Mouse (Mus musculus): ENCODE measurements around the gene Piwil1. TPM values are rescaled to one million over a fixed set of nuclear protein-coding genes. Genes with fewer than 3 reads are reported as not detected.
A peak's percentile ranks its signal among the peaks of the same experiment; 100 is the strongest.

Gene Piwil1
- total and polyA plus RNA-seq, 3 experiments, result not detected

DNA sequence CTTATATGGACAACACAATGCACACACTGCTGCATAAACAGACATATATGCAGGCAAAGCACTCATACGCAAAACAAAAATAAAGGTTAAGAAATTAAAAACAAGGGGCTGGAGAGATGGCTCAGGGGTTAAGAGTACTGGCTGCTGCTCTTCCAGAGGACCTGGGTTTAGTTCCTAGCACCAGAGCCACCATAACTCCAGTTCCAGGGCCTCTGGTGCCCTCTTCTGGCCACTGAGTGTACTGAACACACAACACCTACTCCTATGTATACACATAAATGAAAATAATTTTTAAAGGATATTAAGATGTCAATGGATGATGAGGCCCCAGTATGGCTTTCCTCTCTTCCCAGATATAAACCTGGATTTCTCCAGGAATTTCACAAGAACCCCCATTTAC lies 4.1 kb downstream of the Piwil1 start:
- H3K4me1 ChIP-seq (ENCODE audit: control insufficient read depth in 1 of 2, insufficient read depth in 2 of 2, low read length in 2 of 2), result no peaks in the 10 kb centered on the region
- no peaks in the 10 kb centered on the region; a peak in 1 of 4 replicates for H3K27me3 ChIP-seq (ENCODE audit: control insufficient read depth in 1 of 2, insufficient read depth in 2 of 2, low read length in 2 of 2)
- H3K79me2 ChIP-seq (ENCODE audit: control insufficient read depth, insufficient read depth, low read length, poor library complexity), result no peaks in the 10 kb centered on the region
- DNase-seq (ENCODE audit: low read depth, low spot score), result peak; percentile 9
- H3K9ac ChIP-seq (ENCODE audit: control insufficient read depth, low read depth, low read length, poor library complexity, severe bottlenecking), result no peak overlapping the region
- TF ChIP-seq CTCF (IDR thresholded peaks at IDR 0.05 in 2 of 3, conservative IDR thresholded peaks at IDR 0.05 in 1 of 3; ENCODE audit: control insufficient read depth in 1 of 3, insufficient read depth in 1 of 3, low read depth in 2 of 3, low read length in 3 of 3, poor library complexity in 1 of 3, severe bottlenecking in 1 of 3), result peak; percentile 6 to 39 (median 17); a peak in 2 of 6 replicates
- no peak for TF ChIP-seq ETS1 (IDR thresholded peaks at IDR 0.05; ENCODE audit: low read depth, low read length)
- H3K36me3 ChIP-seq (ENCODE audit: control insufficient read depth in 1 of 2, insufficient read depth in 2 of 2, low read length in 2 of 2), result no peaks in the 10 kb centered on the region
- no peak overlapping the region for H3K27ac ChIP-seq (ENCODE audit: control insufficient read depth, low read depth, low read length)
- no peaks in the 10 kb centered on the region for H3K9me3 ChIP-seq (replicated peaks; ENCODE audit: insufficient read depth, low read length)
- H3K4me3 ChIP-seq (ENCODE audit: control insufficient read depth in 1 of 2, insufficient read depth in 1 of 2, low read depth in 2 of 2, low read length in 2 of 2), result no peak overlapping the region

DNA sequence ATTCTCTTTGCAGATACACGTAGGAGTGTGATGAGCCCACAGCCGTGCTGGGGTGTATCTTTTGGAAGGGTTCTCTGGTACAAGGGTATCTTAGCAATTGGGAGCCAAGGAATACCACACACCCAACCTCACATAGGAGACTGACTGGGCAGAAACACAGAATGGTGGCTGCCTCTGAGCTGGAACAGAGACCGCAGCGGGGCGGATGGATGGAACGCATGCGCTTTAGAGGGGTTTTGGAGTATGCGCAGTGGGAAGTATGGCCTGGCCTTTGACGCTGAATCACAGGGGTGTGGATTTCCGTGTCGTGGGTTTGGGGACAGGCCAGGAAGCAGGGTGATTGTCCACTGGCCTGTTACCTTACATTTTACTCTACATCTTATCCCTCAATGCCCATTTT lies 4.9 kb downstream of the Piwil1 start:
- no peaks in the 10 kb centered on the region for H3K9me3 ChIP-seq (replicated peaks; ENCODE audit: insufficient read depth, low read length)

DNA sequence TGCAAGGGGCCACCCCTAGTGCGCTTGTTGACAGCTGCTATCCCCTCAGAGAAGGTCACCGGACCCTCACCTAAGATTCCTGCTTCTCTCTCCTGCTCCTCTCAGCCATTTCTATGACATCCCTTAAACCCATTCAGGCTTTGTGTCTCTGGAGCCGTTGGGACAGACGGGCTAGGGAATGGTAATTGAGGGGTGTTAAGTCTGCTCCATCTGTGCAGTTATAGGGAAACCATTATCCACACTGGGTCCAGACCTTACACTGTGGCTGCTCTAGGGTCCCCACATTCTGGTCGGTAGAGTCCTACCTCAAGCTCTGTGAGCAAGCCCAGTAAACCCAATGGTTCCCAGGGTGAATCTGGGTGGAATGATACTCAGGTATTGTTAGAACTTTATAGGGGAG lies 6.6 kb downstream of the Piwil1 start:
- no peaks in the 10 kb centered on the region for H3K79me2 ChIP-seq (ENCODE audit: control insufficient read depth, insufficient read depth, low read length, poor library complexity)
- H3K9me3 ChIP-seq (replicated peaks; ENCODE audit: insufficient read depth, low read length), result no peaks in the 10 kb centered on the region
- H3K4me3 ChIP-seq (ENCODE audit: control insufficient read depth in 1 of 2, insufficient read depth in 1 of 2, low read depth in 2 of 2, low read length in 2 of 2), result no peak overlapping the region
- no peak overlapping the region for H3K27ac ChIP-seq (ENCODE audit: control insufficient read depth, low read depth, low read length)
- TF ChIP-seq BHLHE40 (IDR thresholded peaks at IDR 0.05; ENCODE audit: borderline replicate concordance, low read depth, low read length) (no peak), RCOR1 (IDR thresholded peaks at IDR 0.05; ENCODE audit: low read depth, low read length) (no peak), USF1 (IDR thresholded peaks at IDR 0.05; ENCODE audit: low read depth, low read length) (no peak), JUND (IDR thresholded peaks at IDR 0.05; ENCODE audit: low read depth, low read length) (no peak), ETS1 (IDR thresholded peaks at IDR 0.05; ENCODE audit: low read depth, low read length) (no peak)
- no peaks in the 10 kb centered on the region for H3K36me3 ChIP-seq (ENCODE audit: control insufficient read depth in 1 of 2, insufficient read depth in 2 of 2, low read length in 2 of 2)
- H3K9ac ChIP-seq (ENCODE audit: control insufficient read depth, low read depth, low read length, poor library complexity, severe bottlenecking), result no peak overlapping the region
- no peaks in the 10 kb centered on the region for H3K27me3 ChIP-seq (ENCODE audit: control insufficient read depth in 1 of 2, insufficient read depth in 2 of 2, low read length in 2 of 2)
- DNase-seq (ENCODE audit: low read depth, low spot score), result no peak
- no peaks in the 10 kb centered on the region for H3K4me1 ChIP-seq (ENCODE audit: control insufficient read depth in 1 of 2, insufficient read depth in 2 of 2, low read length in 2 of 2)

More for the DNA sequence above, 4.9 kb downstream of the Piwil1 start:
- H3K27me3 ChIP-seq (ENCODE audit: control insufficient read depth in 1 of 2, insufficient read depth in 2 of 2, low read length in 2 of 2), result no peaks in the 10 kb centered on the region; a peak in 1 of 4 replicates
- TF ChIP-seq MAFK (IDR thresholded peaks at IDR 0.05; ENCODE audit: borderline replicate concordance, low read depth, low read length), result no peak
- no peak for TF ChIP-seq RCOR1 (IDR thresholded peaks at IDR 0.05; ENCODE audit: low read depth, low read length)
- no peak for TF ChIP-seq TBP (IDR thresholded peaks at IDR 0.05; ENCODE audit: low read depth, low read length)
- no peak for TF ChIP-seq GABPA (IDR thresholded peaks at IDR 0.05; ENCODE audit: low read depth, low read length)
- no peak for TF ChIP-seq USF1 (IDR thresholded peaks at IDR 0.05; ENCODE audit: low read depth, low read length)
- TF ChIP-seq ZNF384 (IDR thresholded peaks at IDR 0.05; ENCODE audit: low read depth, low read length), result no peak
- no peak for TF ChIP-seq E2F4 (IDR thresholded peaks at IDR 0.05; ENCODE audit: borderline replicate concordance, low read depth, low read length)
- TF ChIP-seq MAX (IDR thresholded peaks at IDR 0.05; ENCODE audit: low read length), result no peak
- TF ChIP-seq POLR2AphosphoS5 (IDR thresholded peaks at IDR 0.05; ENCODE audit: borderline replicate concordance, low read depth, low read length), result no peak
- no peak for TF ChIP-seq MEF2A (IDR thresholded peaks at IDR 0.05; ENCODE audit: extremely low read depth, insufficient replicate concordance, low read depth, low read length, poor library complexity, severe bottlenecking)
- TF ChIP-seq SIN3A (IDR thresholded peaks at IDR 0.05; ENCODE audit: low read length), result no peak
- TF ChIP-seq MAZ (IDR thresholded peaks at IDR 0.05; ENCODE audit: low read depth, low read length), result no peak
- no peak for TF ChIP-seq CTCF (IDR thresholded peaks at IDR 0.05 in 2 of 3, conservative IDR thresholded peaks at IDR 0.05 in 1 of 3; ENCODE audit: control insufficient read depth in 1 of 3, insufficient read depth in 1 of 3, low read depth in 2 of 3, low read length in 3 of 3, poor library complexity in 1 of 3, severe bottlenecking in 1 of 3)
- no peak for TF ChIP-seq POLR2AphosphoS2 (IDR thresholded peaks at IDR 0.05; ENCODE audit: low read length)
- no peak for TF ChIP-seq TAL1 (IDR thresholded peaks at IDR 0.05; ENCODE audit: low read length)
- no peak for TF ChIP-seq EP300 (IDR thresholded peaks at IDR 0.05; ENCODE audit: low read depth in 1 of 2, low read length in 2 of 2)
- TF ChIP-seq MXI1 (IDR thresholded peaks at IDR 0.05; ENCODE audit: low read depth, low read length), result no peak
- no peak for TF ChIP-seq NRF1 (IDR thresholded peaks at IDR 0.05; ENCODE audit: insufficient read depth, low read depth, low read length, poor library complexity, severe bottlenecking)
- TF ChIP-seq GATA1 (IDR thresholded peaks at IDR 0.05; ENCODE audit: low read depth, low read length), result no peak
- TF ChIP-seq ZMIZ1 (IDR thresholded peaks at IDR 0.05; ENCODE audit: low read depth, low read length), result no peak
- no peak overlapping the region for H3K4me3 ChIP-seq (ENCODE audit: control insufficient read depth in 1 of 2, insufficient read depth in 1 of 2, low read depth in 2 of 2, low read length in 2 of 2)
- no peaks in the 10 kb centered on the region for H3K36me3 ChIP-seq (ENCODE audit: control insufficient read depth in 1 of 2, insufficient read depth in 2 of 2, low read length in 2 of 2)
- no peaks in the 10 kb centered on the region for H3K79me2 ChIP-seq (ENCODE audit: control insufficient read depth, insufficient read depth, low read length, poor library complexity)
- H3K9ac ChIP-seq (ENCODE audit: control insufficient read depth, low read depth, low read length, poor library complexity, severe bottlenecking), result no peak overlapping the region
- no peaks in the 10 kb centered on the region for H3K4me1 ChIP-seq (ENCODE audit: control insufficient read depth in 1 of 2, insufficient read depth in 2 of 2, low read length in 2 of 2)
- no peak for DNase-seq (ENCODE audit: low read depth, low spot score)
- H3K27ac ChIP-seq (ENCODE audit: control insufficient read depth, low read depth, low read length), result no peak overlapping the region
